Mouse (Mus musculus): ENCODE results near the gene Olfr145. TPM values are rescaled to one million over a fixed set of nuclear protein-coding genes. Genes with fewer than 3 reads are reported as not detected.

Olfr145 gene
- polyA plus RNA-seq (2012; rRNA removed), result not detected in 2 replicates
- polyA plus RNA-seq (2014; fragmentation: Nextera tagmentation; extraction: Ambion mirVana), result not detected in 2 replicates

DNA sequence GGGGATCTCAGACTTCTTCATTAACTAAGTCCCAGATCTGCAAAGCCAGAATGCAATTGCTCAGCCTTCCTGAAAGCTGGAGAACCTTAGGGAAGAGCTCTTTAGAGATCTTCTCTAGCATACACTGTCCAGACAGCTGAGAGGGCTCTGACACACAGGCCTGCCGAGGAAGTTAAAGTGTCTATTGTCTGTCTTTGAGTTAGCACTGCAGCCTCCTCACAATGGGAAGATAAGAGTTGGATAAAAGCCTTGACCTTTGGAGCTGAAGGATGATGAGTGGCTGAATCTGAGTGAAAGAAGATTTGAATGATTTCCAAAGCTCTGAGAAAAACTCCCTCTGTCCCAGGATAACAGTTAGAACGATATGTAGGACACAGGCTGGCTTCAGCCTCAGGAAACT is at the start of gene Olfr145:
TSS of gene Olfr145 (plus strand) at position 64 of the 400 bp plus-strand sequence.
- Histone ChIP-seq H3K4me3 (replicated peaks; ENCODE audit: low read length) (no peak within 1 kb of the TSS), H3K4me2 (replicated peaks; ENCODE audit: low read depth, low read length, severe bottlenecking) (no peak within 1 kb of the TSS), H3K9ac (ENCODE audit: low read depth, low read length, severe bottlenecking) (no peak within 1 kb of the TSS), H3K27ac (replicated peaks; ENCODE audit: low read depth, low read length) (no peak within 1 kb of the TSS), H3K9me3 (ENCODE audit: control insufficient read depth, low read length) (no peaks in the 10 kb centered on the region), H3K36me3 (ENCODE audit: control insufficient read depth, insufficient read depth, low read length) (no peaks in the 10 kb centered on the region), H3K4me1 (ENCODE audit: control insufficient read depth, insufficient read depth, low read length) (no peaks in the 10 kb centered on the region), H3K27me3 (ENCODE audit: control insufficient read depth, insufficient read depth, low read length) (no peaks in the 10 kb centered on the region)
- WGBS, result 78% methylated on average over 2 of the region's 2 CpGs
- no peak for DNase-seq (ENCODE audit: low spot score)
- TF ChIP-seq POLR2A (IDR thresholded peaks at IDR 0.05; ENCODE audit: borderline replicate concordance, extremely low read depth, insufficient read depth, insufficient read length), result no peak
- no peak for ATAC-seq (ENCODE audit: low FRiP score, low read depth)

DNA sequence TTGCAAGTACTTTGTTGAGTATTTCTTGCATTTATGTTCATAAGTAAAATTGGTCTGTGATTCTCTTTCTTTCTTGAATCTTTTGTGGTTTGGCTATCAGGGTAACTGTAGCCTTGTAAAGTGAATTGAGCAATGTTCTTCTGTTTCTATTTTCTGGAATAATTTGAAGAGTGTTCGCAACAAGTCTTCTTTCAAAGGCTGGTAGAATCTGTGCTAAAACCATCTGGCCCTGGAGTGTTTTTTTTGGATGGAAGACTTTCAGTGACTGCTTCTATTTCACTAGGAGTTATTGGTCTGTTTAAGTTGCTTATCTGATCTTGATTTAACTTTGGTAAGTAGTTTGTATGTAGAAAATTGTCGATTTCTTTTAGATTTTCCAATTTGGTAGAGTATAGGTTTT is 47.3 kb upstream of the Olfr145 start:
- WGBS, result 80% methylated on average over 2 of the region's 2 CpGs
- Histone ChIP-seq H3K27ac (replicated peaks; ENCODE audit: low read depth, low read length) (no peak overlapping the region), H3K4me3 (replicated peaks; ENCODE audit: low read length) (no peak overlapping the region), H3K9ac (ENCODE audit: low read depth, low read length, severe bottlenecking) (no peak overlapping the region), H3K36me3 (ENCODE audit: control insufficient read depth, insufficient read depth, low read length) (no peaks in the 10 kb centered on the region), H3K9me3 (ENCODE audit: control insufficient read depth, low read length) (no peaks in the 10 kb centered on the region), H3K4me1 (ENCODE audit: control insufficient read depth, insufficient read depth, low read length) (no peaks in the 10 kb centered on the region), H3K4me2 (replicated peaks; ENCODE audit: low read depth, low read length, severe bottlenecking) (no peak overlapping the region), H3K27me3 (ENCODE audit: control insufficient read depth, insufficient read depth, low read length) (no peaks in the 10 kb centered on the region)
- ATAC-seq (ENCODE audit: low FRiP score, low read depth) (no peak), DNase-seq (ENCODE audit: low spot score) (no peak)
- TF ChIP-seq POLR2A (IDR thresholded peaks at IDR 0.05; ENCODE audit: borderline replicate concordance, extremely low read depth, insufficient read depth, insufficient read length), result no peak

DNA sequence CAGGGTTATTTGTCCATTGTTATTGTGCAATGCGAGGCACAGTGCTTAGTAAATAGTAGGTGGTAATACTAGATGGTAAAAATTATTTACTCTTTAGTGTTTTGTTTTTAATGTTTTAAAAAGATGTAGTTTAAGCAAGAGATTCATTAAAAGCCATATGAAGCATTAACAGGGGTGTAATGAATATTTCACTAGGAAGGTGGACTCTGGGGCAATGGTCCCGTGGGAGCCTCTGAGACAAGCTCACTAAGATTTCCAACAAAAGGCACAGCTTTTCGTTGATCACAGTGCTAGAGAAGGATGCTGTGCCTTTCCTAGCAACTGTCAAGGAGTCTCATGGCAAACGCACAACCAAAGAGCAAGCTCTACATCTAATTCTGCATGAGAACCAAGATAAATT is 42.6 kb upstream of the Olfr145 start, which contains the start of gene Olfr877:
TSS of gene Olfr877 (plus strand) at position 301 of the 400 bp plus-strand sequence.
- DNase-seq (ENCODE audit: low spot score) (no peak), ATAC-seq (ENCODE audit: low FRiP score, low read depth) (no peak)
- Histone ChIP-seq H3K27me3 (ENCODE audit: control insufficient read depth, insufficient read depth, low read length) (no peaks in the 10 kb centered on the region), H3K4me3 (replicated peaks; ENCODE audit: low read length) (no peak within 1 kb of the TSS), H3K4me1 (ENCODE audit: control insufficient read depth, insufficient read depth, low read length) (no peaks in the 10 kb centered on the region), H3K27ac (replicated peaks; ENCODE audit: low read depth, low read length) (no peak within 1 kb of the TSS), H3K36me3 (ENCODE audit: control insufficient read depth, insufficient read depth, low read length) (no peaks in the 10 kb centered on the region), H3K9ac (ENCODE audit: low read depth, low read length, severe bottlenecking) (no peak within 1 kb of the TSS), H3K9me3 (ENCODE audit: control insufficient read depth, low read length) (no peaks in the 10 kb centered on the region), H3K4me2 (replicated peaks; ENCODE audit: low read depth, low read length, severe bottlenecking) (no peak within 1 kb of the TSS)
- no peak for TF ChIP-seq POLR2A (IDR thresholded peaks at IDR 0.05; ENCODE audit: borderline replicate concordance, extremely low read depth, insufficient read depth, insufficient read length)
- WGBS, result 73% methylated on average over 4 of the region's 4 CpGs

DNA sequence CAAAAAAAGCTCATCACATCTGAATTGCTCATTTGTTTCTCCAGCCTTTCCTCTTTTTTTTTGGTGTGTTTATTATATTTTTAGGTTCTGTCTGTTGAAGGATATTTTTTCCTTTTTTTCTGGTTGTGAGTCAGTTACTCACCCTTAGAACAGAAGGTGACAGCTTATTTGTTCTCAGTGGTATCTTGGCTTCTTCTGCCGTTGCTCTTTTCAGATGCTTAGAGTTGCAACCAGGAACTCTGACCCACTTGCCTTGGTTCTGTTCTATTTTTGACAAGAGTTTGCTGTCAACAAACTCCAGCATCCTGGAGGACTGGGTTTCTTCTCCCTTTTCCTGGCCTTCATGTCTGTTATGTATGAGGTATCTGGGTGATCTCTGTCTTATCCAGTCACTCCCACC is 33.2 kb upstream of the Olfr145 start:
- TF ChIP-seq POLR2A (IDR thresholded peaks at IDR 0.05; ENCODE audit: borderline replicate concordance, extremely low read depth, insufficient read depth, insufficient read length), result no peak
- no peak for ATAC-seq (ENCODE audit: low FRiP score, low read depth)
- Histone ChIP-seq H3K4me2 (replicated peaks; ENCODE audit: low read depth, low read length, severe bottlenecking) (no peak overlapping the region), H3K27ac (replicated peaks; ENCODE audit: low read depth, low read length) (no peak overlapping the region), H3K36me3 (ENCODE audit: control insufficient read depth, insufficient read depth, low read length) (no peaks in the 10 kb centered on the region), H3K27me3 (ENCODE audit: control insufficient read depth, insufficient read depth, low read length) (no peaks in the 10 kb centered on the region), H3K9me3 (ENCODE audit: control insufficient read depth, low read length) (no peaks in the 10 kb centered on the region), H3K4me3 (replicated peaks; ENCODE audit: low read length) (no peak overlapping the region), H3K4me1 (ENCODE audit: control insufficient read depth, insufficient read depth, low read length) (no peaks in the 10 kb centered on the region), H3K9ac (ENCODE audit: low read depth, low read length, severe bottlenecking) (no peak overlapping the region)
- WGBS, result 86% methylated on average over 1 of the region's 1 CpGs
- no peak for DNase-seq (ENCODE audit: low spot score)

DNA sequence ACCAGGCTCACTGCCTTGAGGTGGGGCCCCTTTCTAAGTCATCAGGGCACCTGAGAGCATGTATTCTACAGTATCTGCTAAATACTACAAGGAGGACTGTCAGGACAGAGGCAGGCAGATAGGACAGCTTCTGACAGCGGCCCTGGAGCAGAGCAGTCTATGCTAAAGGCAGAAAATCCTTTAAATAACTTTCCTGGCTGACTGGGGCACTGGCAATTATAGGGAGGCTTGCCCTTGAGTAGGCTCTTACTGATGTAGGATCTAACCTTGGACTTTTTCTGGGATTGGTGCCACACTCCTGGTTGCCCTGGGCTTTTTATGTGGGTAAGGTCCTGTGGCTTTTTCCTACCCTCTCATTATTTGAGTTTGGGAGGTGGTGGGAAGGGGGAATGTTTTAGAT is 26.3 kb upstream of the Olfr145 start:
- Histone ChIP-seq H3K9me3 (ENCODE audit: control insufficient read depth, low read length) (no peaks in the 10 kb centered on the region), H3K4me3 (replicated peaks; ENCODE audit: low read length) (no peak overlapping the region), H3K27me3 (ENCODE audit: control insufficient read depth, insufficient read depth, low read length) (no peaks in the 10 kb centered on the region), H3K27ac (replicated peaks; ENCODE audit: low read depth, low read length) (no peak overlapping the region), H3K36me3 (ENCODE audit: control insufficient read depth, insufficient read depth, low read length) (no peaks in the 10 kb centered on the region), H3K4me1 (ENCODE audit: control insufficient read depth, insufficient read depth, low read length) (no peaks in the 10 kb centered on the region), H3K4me2 (replicated peaks; ENCODE audit: low read depth, low read length, severe bottlenecking) (no peak overlapping the region), H3K9ac (ENCODE audit: low read depth, low read length, severe bottlenecking) (no peak overlapping the region)
- no peak for DNase-seq (ENCODE audit: low spot score)
- 53% methylated on average over 1 of the region's 1 CpGs for WGBS
- no peak for TF ChIP-seq POLR2A (IDR thresholded peaks at IDR 0.05; ENCODE audit: borderline replicate concordance, extremely low read depth, insufficient read depth, insufficient read length)
- no peak for ATAC-seq (ENCODE audit: low FRiP score, low read depth)

DNA sequence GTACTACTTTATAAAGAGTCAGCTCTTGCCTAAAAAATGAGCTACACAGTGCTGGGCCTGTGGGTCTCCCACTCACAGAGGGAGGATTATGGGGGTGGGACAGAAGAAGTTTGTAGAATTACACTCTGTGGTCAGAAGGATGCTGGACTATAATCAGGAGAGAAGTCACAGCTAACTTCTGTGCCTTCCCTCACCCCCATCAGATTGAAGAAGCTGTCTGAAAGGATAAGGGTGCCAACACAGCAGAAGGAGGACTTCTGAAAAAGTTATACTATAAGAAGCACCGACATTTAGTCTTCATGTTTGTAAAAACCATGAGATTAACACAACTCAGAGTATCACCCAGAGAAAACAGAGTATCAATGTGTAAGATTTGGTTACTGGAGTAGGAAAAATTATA is 25.4 kb upstream of the Olfr145 start:
- Histone ChIP-seq H3K4me2 (replicated peaks; ENCODE audit: low read depth, low read length, severe bottlenecking) (no peak overlapping the region), H3K4me1 (ENCODE audit: control insufficient read depth, insufficient read depth, low read length) (no peaks in the 10 kb centered on the region), H3K27me3 (ENCODE audit: control insufficient read depth, insufficient read depth, low read length) (no peaks in the 10 kb centered on the region), H3K27ac (replicated peaks; ENCODE audit: low read depth, low read length) (no peak overlapping the region), H3K4me3 (replicated peaks; ENCODE audit: low read length) (no peak overlapping the region), H3K36me3 (ENCODE audit: control insufficient read depth, insufficient read depth, low read length) (no peaks in the 10 kb centered on the region), H3K9ac (ENCODE audit: low read depth, low read length, severe bottlenecking) (no peak overlapping the region), H3K9me3 (ENCODE audit: control insufficient read depth, low read length) (no peaks in the 10 kb centered on the region)
- DNase-seq (ENCODE audit: low spot score) (no peak), ATAC-seq (ENCODE audit: low FRiP score, low read depth) (no peak)
- 82% methylated on average over 1 of the region's 1 CpGs for WGBS
- no peak for TF ChIP-seq POLR2A (IDR thresholded peaks at IDR 0.05; ENCODE audit: borderline replicate concordance, extremely low read depth, insufficient read depth, insufficient read length)
